Mouse (Mus musculus): ENCODE data around the gene Mast1. TPM values are rescaled to one million over a fixed set of nuclear protein-coding genes. Genes with fewer than 3 reads are reported as not detected.

The Mast1 gene
- polyA plus RNA-seq, 1 experiment from 2014 or later = 74.7 TPM

DNA sequence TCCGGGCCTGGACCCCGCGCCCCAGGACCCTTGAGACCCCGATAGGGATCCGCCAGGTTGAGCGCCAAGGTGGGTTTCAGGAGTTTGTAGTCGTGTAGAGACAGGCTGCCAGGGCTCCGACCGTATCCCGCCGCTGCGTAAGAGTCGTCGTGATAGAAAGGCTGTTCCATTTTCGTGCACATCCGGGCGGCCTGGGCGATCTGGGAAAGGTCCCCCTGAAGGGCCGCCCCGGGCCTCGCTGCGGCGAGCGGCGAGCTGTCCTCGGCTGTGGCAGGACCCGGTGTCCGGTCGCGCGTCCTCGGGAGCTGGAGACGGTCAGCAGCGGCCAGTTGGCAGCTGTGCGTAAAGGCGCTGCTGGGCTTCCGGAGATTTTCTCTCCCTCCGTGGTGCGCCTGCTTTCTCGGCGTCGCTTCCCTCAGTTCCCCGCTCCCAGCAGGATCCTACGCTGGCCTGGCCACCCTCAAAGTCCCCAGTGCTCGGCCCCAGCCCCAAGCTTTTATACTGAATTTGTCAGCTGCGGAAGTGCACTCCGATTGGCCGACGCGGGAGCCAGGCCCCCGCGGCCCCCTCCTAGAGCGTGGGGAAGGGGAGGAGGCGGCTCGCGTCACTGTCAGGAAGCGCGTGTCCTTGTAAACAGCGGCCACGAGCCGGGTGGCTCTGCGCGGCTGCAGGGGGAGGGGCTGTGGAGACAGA lies 41.2 kb upstream of the Mast1 start, which contains the start of gene Junb:
Gene Junb, minus strand, starts transcription at position 471 of the 693 bp plus-strand sequence.
- ATAC-seq (ENCODE audit: low FRiP score) = peak; percentile 56
- Histone ChIP-seq H3K4me3 (replicated peaks) (peak within 1 kb of the TSS; percentile 59), H3K36me3 (peaks cover 13% of the 10 kb centered on the region), H3K27me3 (replicated peaks) (no peaks in the 10 kb centered on the region; the same call in none of the 2 replicates), H3K27ac (replicated peaks) (peak within 1 kb of the TSS; percentile 65), H3K4me2 (peak within 1 kb of the TSS; percentile 99), H3K9ac (replicated peaks) (peak within 1 kb of the TSS; percentile 55), H3K4me1 (peaks cover 68% of the 10 kb centered on the region), H3K9me3 (replicated peaks) (no peaks in the 10 kb centered on the region)
- WGBS = under 1% methylated on average over 62 of the region's 63 CpGs

DNA sequence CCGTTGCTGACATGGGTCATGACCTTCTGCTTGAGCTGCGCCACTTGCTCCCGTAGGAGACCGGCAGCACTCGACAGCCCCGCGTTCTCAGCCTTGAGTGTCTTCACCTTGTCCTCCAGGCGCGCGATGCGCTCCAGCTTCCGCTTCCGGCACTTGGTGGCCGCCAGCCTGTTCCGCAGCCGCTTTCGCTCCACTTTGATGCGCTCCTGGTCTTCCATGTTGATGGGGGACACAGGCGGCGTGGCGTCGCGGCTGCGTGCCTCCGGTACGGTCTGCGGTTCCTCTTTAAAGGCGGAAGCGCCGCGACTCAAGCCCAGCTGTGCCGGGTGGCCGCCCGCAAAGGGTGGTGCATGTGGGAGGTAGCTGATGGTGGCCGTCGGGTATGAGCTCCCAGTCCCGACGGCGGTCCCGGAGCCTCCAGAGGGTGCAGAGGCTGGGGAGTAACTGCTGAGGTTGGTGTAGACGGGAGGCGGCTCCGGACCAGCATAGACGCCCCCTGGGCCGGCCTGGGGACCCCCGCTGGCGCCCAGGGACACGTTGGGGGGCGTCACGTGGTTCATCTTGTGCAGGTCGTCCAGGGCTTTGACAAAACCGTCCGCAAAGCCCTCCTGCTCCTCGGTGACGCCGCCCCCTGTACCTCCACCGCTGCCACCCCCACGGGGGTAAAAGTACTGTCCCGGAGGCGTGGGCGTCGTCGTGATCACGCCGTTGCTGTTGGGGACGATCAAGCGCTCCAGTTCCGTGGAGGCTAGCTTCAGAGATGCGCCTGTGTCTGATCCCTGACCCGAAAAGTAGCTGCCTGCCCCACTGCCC lies 40.5 kb upstream of the Mast1 start:
- Histone ChIP-seq H3K9me3 (replicated peaks) (no peaks in the 10 kb centered on the region), H3K36me3 (peaks cover 20% of the 10 kb centered on the region), H3K4me2 (peak overlapping the region; percentile 99), H3K9ac (replicated peaks) (peak overlapping the region; percentile 55), H3K27ac (replicated peaks) (peak overlapping the region; percentile 65), H3K27me3 (replicated peaks) (no peaks in the 10 kb centered on the region; the same call in none of the 2 replicates), H3K4me1 (peaks cover 68% of the 10 kb centered on the region), H3K4me3 (replicated peaks) (peak overlapping the region; percentile 59)
- 1% methylated on average over 70 of the region's 70 CpGs for whole genome bisulfite sequencing
- ATAC-seq (ENCODE audit: low FRiP score) = no peak

DNA sequence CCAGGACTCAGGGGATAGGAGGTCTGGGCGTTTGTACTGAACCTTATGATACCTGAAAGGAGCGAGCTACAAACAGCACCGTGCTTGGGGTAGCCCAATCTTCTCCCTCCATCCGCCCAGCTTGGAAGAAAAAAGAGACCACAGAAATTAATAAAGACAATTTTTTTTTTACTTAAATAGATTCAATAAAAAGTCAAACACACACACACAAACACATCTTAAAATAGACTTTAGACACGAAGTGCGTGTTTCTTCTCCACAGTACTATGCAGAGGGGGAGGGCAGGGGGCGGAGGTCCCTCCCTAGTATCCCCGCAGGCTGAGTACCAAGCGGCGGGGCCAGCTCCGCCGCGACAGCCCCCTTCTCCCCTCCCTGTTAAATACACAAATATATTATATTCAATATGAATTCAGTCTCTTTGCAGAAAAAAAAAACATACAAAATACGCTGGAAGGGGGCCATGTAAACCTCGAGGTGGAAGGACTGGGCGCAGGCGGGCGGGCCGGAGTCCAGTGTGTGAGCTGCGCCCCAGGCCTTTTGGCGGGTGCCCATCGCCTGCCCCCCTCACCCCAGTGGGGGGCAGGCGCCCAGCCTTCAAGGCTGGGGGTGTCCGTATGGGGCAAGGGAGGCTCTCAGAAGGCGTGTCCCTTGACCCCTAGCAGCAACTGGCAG lies 39.7 kb upstream of the Mast1 start:
- Histone ChIP-seq H3K9me3 (replicated peaks) (no peaks in the 10 kb centered on the region), H3K27me3 (replicated peaks) (no peaks in the 10 kb centered on the region; the same call in 1 of the 2 replicates), H3K36me3 (peaks cover 26% of the 10 kb centered on the region), H3K4me2 (peak overlapping the region; percentile 99), H3K4me3 (replicated peaks) (peak overlapping the region; percentile 59), H3K4me1 (peaks cover 68% of the 10 kb centered on the region), H3K9ac (replicated peaks) (peak overlapping the region; percentile 55), H3K27ac (replicated peaks) (peak overlapping the region; percentile 46; the same call in 1 of the 2 replicates)
- WGBS = 2% methylated on average over 25 of the region's 25 CpGs
- ATAC-seq (ENCODE audit: low FRiP score) = no peak

GRCm38 (mm10) chr8:84976031-84976762 lies 39.0 kb upstream of the Mast1 start:
- Histone ChIP-seq H3K4me3 (replicated peaks) (peak overlapping the region; percentile 59), H3K9ac (replicated peaks) (peak overlapping the region; percentile 55), H3K4me2 (peak overlapping the region; percentile 99), H3K4me1 (peaks cover 73% of the 10 kb centered on the region), H3K9me3 (replicated peaks) (no peaks in the 10 kb centered on the region), H3K27ac (replicated peaks) (peak overlapping the region; percentile 46), H3K36me3 (peaks cover 33% of the 10 kb centered on the region), H3K27me3 (replicated peaks) (no peaks in the 10 kb centered on the region; the same call in 1 of the 2 replicates)
- WGBS = 1% methylated on average over 56 of the region's 61 CpGs
- peak; percentile 76 for ATAC-seq (ENCODE audit: low FRiP score)

DNA sequence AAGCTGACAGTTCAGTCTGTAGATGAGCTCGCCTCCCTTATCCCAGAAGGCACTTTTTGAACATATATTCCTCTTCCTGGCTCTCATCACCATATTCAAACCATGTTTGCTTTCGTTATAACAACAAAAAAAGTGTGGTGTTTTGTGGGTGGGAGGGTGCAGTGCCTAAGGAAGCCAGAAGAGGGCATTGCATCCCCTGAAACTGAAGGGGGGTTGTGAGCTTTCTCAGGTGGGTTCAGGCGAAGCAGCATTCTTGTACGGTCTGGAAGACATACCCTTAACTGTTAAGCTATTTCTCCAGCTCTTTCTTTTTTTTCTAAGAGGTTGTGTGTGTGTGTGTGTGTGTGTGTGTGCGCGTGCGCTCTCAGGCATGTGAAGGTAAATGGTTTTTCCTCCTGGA lies 38.3 kb upstream of the Mast1 start:
- no peak for ATAC-seq (ENCODE audit: low FRiP score)
- Histone ChIP-seq H3K4me3 (replicated peaks) (peak overlapping the region; percentile 59; the same call in 1 of the 2 replicates), H3K27me3 (replicated peaks) (no peaks in the 10 kb centered on the region), H3K27ac (replicated peaks) (no peak overlapping the region), H3K4me1 (peaks cover 74% of the 10 kb centered on the region), H3K36me3 (peaks cover 39% of the 10 kb centered on the region), H3K4me2 (peak overlapping the region; percentile 99), H3K9me3 (replicated peaks) (no peaks in the 10 kb centered on the region), H3K9ac (replicated peaks) (no peak overlapping the region)
- 38% methylated on average over 7 of the region's 7 CpGs for WGBS

- Histone ChIP-seq H3K4me3 (replicated peaks) (no peak overlapping the region), H3K4me1 (peaks cover 69% of the 10 kb centered on the region), H3K9me3 (replicated peaks) (no peaks in the 10 kb centered on the region), H3K4me2 (no peak overlapping the region), H3K9ac (replicated peaks) (no peak overlapping the region), H3K27ac (replicated peaks) (no peak overlapping the region), H3K27me3 (replicated peaks) (no peaks in the 10 kb centered on the region), H3K36me3 (peaks cover 39% of the 10 kb centered on the region)
- WGBS = 80% methylated on average over 8 of the region's 8 CpGs
- ATAC-seq (ENCODE audit: low FRiP score) = no peak
Measured at GRCm38 (mm10) chr8:84974543-84975142, 37.5 kb upstream of the Mast1 start.

DNA sequence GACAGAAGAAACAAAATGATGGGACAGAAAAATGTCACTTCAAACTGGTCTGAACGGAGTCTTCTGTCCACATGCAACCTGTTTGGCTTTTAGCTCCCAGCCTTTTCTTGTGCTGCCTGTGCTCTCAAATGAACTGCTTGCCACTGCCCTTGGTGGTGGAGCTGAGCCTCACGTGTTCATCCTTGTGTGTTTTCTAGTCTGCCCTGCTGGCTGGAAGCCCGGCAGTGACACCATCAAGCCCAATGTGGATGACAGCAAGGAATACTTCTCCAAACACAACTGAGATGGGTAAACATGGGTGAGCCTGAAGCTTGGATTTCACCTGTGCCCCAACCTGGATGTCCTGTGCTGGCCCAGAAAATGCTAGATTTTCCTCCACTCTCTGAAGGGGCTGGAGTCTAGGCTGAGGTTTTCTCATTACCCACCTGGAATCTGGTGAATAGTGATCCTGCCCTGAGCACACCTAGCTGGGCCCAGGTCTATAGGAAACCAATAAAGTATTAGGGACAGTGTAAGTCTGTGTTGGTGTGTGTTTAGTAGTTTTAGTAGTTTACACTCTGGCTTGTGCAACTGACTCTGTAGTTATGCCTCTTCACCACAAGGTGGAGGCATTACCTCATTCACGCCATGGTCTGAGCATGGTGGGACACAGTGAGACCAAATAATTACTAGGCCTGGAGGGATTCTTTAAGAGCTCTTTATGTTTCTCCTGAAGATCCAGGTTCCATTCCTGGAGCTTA lies 36.8 kb upstream of the Mast1 start:
- H3K9ac ChIP-seq (replicated peaks) = no peak overlapping the region
- H3K36me3 ChIP-seq = peaks cover 39% of the 10 kb centered on the region

GRCm38 (mm10) chr8:84973079-84973478 lies 35.9 kb upstream of the Mast1 start:
- H3K4me2 ChIP-seq = no peak overlapping the region
- no peak for ATAC-seq (ENCODE audit: low FRiP score)
- H3K27me3 ChIP-seq (replicated peaks) = no peaks in the 10 kb centered on the region
- 96% methylated on average over 1 of the region's 1 CpGs for WGBS
- H3K9ac ChIP-seq (replicated peaks) = no peak overlapping the region
- H3K27ac ChIP-seq (replicated peaks) = no peak overlapping the region
- peaks cover 39% of the 10 kb centered on the region for H3K36me3 ChIP-seq
- H3K4me1 ChIP-seq = peaks cover 62% of the 10 kb centered on the region
- no peaks in the 10 kb centered on the region for H3K9me3 ChIP-seq (replicated peaks)
- H3K4me3 ChIP-seq (replicated peaks) = no peak overlapping the region

More for the DNA sequence above, 36.8 kb upstream of the Mast1 start:
- Histone ChIP-seq H3K4me3 (replicated peaks) (no peak overlapping the region), H3K27ac (replicated peaks) (no peak overlapping the region), H3K4me1 (peaks cover 62% of the 10 kb centered on the region), H3K9me3 (replicated peaks) (no peaks in the 10 kb centered on the region), H3K27me3 (replicated peaks) (no peaks in the 10 kb centered on the region), H3K4me2 (no peak overlapping the region)
- ATAC-seq (ENCODE audit: low FRiP score) = no peak
- 55% methylated on average over 4 of the region's 4 CpGs for WGBS

DNA sequence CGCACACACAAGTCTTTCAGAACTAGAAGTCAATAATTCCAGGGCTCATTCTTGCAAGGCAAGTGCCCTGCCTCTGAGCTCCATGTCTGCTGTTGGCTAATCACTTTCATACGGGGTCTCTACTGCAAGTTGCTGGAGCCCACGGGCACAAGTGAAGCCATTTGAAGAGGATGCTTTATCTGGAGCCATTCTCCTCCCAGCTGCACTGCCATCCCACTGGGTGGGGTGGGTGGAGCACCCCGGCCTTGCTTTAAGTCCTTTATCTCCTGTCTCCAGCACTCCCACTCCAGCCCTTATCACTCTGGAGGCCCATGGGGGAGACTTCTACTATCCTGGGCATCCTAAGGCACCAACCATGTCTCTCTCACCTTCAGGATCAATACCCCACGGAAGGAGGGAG lies 33.8 kb upstream of the Mast1 start:
- Histone ChIP-seq H3K27ac (replicated peaks) (no peak overlapping the region; the same call in 1 of the 2 replicates), H3K9ac (replicated peaks) (peak overlapping the region; percentile 87), H3K4me1 (peaks cover 54% of the 10 kb centered on the region), H3K4me3 (replicated peaks) (peak overlapping the region; percentile 73), H3K27me3 (replicated peaks) (no peaks in the 10 kb centered on the region), H3K36me3 (peaks cover 39% of the 10 kb centered on the region), H3K9me3 (replicated peaks) (no peaks in the 10 kb centered on the region), H3K4me2 (peak overlapping the region; percentile 71)
- 69% methylated on average over 5 of the region's 5 CpGs for WGBS
- no peak for ATAC-seq (ENCODE audit: low FRiP score)

DNA sequence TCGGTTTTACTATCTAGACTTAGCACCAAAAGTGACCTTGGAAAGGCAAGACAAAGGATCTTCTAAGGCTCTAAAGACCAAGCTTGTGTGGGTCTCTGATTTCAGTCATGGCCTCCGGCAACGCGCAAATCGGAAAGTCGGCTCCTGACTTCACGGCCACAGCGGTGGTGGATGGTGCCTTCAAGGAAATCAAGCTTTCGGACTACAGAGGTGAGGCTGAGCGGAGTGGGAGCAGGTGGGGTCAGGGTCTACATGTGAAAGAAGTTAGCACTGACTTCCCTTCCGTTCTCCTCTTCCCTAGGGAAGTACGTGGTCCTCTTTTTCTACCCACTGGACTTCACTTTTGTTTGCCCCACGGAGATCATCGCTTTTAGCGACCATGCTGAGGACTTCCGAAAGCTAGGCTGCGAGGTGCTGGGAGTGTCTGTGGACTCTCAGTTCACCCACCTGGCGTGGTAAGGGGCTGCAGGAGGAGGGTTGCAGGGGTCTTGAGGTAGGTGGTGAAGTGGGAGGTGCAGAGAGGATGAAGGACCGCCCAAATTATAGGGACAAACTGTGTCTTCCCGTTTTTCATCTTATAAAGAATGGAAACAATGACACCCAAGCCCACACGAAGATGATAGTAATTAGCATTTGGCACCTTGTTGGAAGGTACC lies 33.1 kb upstream of the Mast1 start:
- 8% methylated on average over 21 of the region's 21 CpGs for WGBS
- H3K4me1 ChIP-seq = peaks cover 52% of the 10 kb centered on the region
- no peak for ATAC-seq (ENCODE audit: low FRiP score)

More for the DNA sequence above, 33.1 kb upstream of the Mast1 start:
- H3K36me3 ChIP-seq = peaks cover 38% of the 10 kb centered on the region
- peak overlapping the region; percentile 87 for H3K9ac ChIP-seq (replicated peaks)
- H3K4me2 ChIP-seq = peak overlapping the region; percentile 71
- H3K4me3 ChIP-seq (replicated peaks) = peak overlapping the region; percentile 73
- H3K27ac ChIP-seq (replicated peaks) = peak overlapping the region; percentile 88
- no peaks in the 10 kb centered on the region for H3K9me3 ChIP-seq (replicated peaks)
- H3K27me3 ChIP-seq (replicated peaks) = no peaks in the 10 kb centered on the region
